Mouse (Mus musculus) heart, adult 8-10 months (tissue): Measurements from ENCODE around the gene Nipal3. TPM values are rescaled to one million over a fixed set of nuclear protein-coding genes. Genes with fewer than 3 reads are reported as not detected.

Source experiments
- microRNA-seq: library from miRNA; unstranded; fragments of <30 nt; microRNA quantifications from one replicate; pipeline ENCODE4 v1.2.0, GENCODE M21; 2022
- total RNA-seq, 4 experiments: library from RNA; stranded (reverse); gene quantifications; 2 replicates each; pipeline ENCODE4 v1.2.4; 2022

The Nipal3 gene
- total RNA-seq, 4 experiments from 2014 or later = 42.2 to 55.4 (median 44.1) TPM

Small RNA genes lying within 50 kb of the gene (microRNA-seq; reads per million reads assigned to microRNA genes)
- not detected for gene Gm25317
- 375 reads per million, percentile 73 among the genes with 10 or more reads in this experiment for gene Mir700

Other genes starting within 250 kb of the Nipal3 start
- 100 to 1,000 TPM; 236 to 258 (median 249) TPM for gene Clic4, start 222.2 kb downstream of the Nipal3 start, total RNA-seq
- 10 to 100 TPM; 47.4 to 70.9 (median 55.8) TPM for gene Srrm1, start 141.7 kb downstream of the Nipal3 start, total RNA-seq
- gene Ncmap, start 96.8 kb downstream of the Nipal3 start, total RNA-seq = not detected
- gene Rcan3, start 61.2 kb downstream of the Nipal3 start, total RNA-seq = 10 to 100 TPM in 1 of 4 experiments, 1 to 10 TPM in 3; 9.4 to 12.9 (median 9.6) TPM
- gene Stpg1, start 248 bp downstream of the Nipal3 start, total RNA-seq = under 1 TPM in 2 of 4 experiments, not detected in 2; 0.22 to 0.44 TPM
- not detected for gene Grhl3, start 78.6 kb upstream of the Nipal3 start, total RNA-seq
- 1 to 10 TPM; 2.0 to 3.3 (median 2.6) TPM for gene Ifnlr1, start 191.2 kb upstream of the Nipal3 start, total RNA-seq
- under 1 TPM; 0.35 to 0.59 (median 0.39) TPM for gene Il22ra1, start 233.1 kb upstream of the Nipal3 start, total RNA-seq